Mouse (Mus musculus): ENCODE results near the gene Ret. TPM values are rescaled to one million over a fixed set of nuclear protein-coding genes. Genes with fewer than 3 reads are reported as not detected.

Ret gene
- total and polyA plus RNA-seq, 3 experiments, result not detected

- Histone ChIP-seq H3K4me1 (ENCODE audit: control insufficient read depth in 1 of 2, insufficient read depth in 2 of 2, low read length in 2 of 2) (no peaks in the 10 kb centered on the region), H3K4me3 (ENCODE audit: control insufficient read depth in 1 of 2, insufficient read depth in 1 of 2, low read depth in 2 of 2, low read length in 2 of 2) (no peak overlapping the region), H3K27me3 (ENCODE audit: control insufficient read depth in 1 of 2, insufficient read depth in 2 of 2, low read length in 2 of 2) (no peaks in the 10 kb centered on the region), H3K9me3 (replicated peaks; ENCODE audit: insufficient read depth, low read length) (no peaks in the 10 kb centered on the region), H3K27ac (ENCODE audit: control insufficient read depth, low read depth, low read length) (no peak overlapping the region), H3K9ac (ENCODE audit: control insufficient read depth, low read depth, low read length, poor library complexity, severe bottlenecking) (no peak overlapping the region), H3K79me2 (ENCODE audit: control insufficient read depth, insufficient read depth, low read length, poor library complexity) (no peaks in the 10 kb centered on the region), H3K36me3 (ENCODE audit: control insufficient read depth in 1 of 2, insufficient read depth in 2 of 2, low read length in 2 of 2) (peaks cover 0 to 19% of the 10 kb centered on the region in 2 experiments; a peak in 2 of 4 replicates)
- peak; percentile 18 for DNase-seq (ENCODE audit: low read depth, low spot score)
- no peak for TF ChIP-seq MYC (IDR thresholded peaks at IDR 0.05; ENCODE audit: low read depth, low read length)
- peak; percentile 22; the same call in 1 of the 2 replicates for TF ChIP-seq SMC3 (IDR thresholded peaks at IDR 0.05; ENCODE audit: low read depth, low read length)
- no peak for TF ChIP-seq MAFK (IDR thresholded peaks at IDR 0.05; ENCODE audit: borderline replicate concordance, low read depth, low read length)
- TF ChIP-seq ZNF384 (IDR thresholded peaks at IDR 0.05; ENCODE audit: low read depth, low read length), result no peak
- TF ChIP-seq BHLHE40 (IDR thresholded peaks at IDR 0.05; ENCODE audit: borderline replicate concordance, low read depth, low read length), result no peak
- no peak for TF ChIP-seq SIN3A (IDR thresholded peaks at IDR 0.05; ENCODE audit: low read length)
- TF ChIP-seq HCFC1 (IDR thresholded peaks at IDR 0.05; ENCODE audit: low read depth, low read length), result no peak
- TF ChIP-seq TAL1 (IDR thresholded peaks at IDR 0.05; ENCODE audit: low read length), result no peak
- no peak for TF ChIP-seq EP300 (IDR thresholded peaks at IDR 0.05; ENCODE audit: low read depth in 1 of 2, low read length in 2 of 2)
- TF ChIP-seq ZC3H11A (IDR thresholded peaks at IDR 0.05; ENCODE audit: low read depth, low read length), result no peak
- peak in 2 of 3 experiments; percentile 14 to 38; a peak in 3 of 6 replicates for TF ChIP-seq CTCF (IDR thresholded peaks at IDR 0.05 in 2 of 3, conservative IDR thresholded peaks at IDR 0.05 in 1 of 3; ENCODE audit: control insufficient read depth in 1 of 3, insufficient read depth in 1 of 3, low read depth in 2 of 3, low read length in 3 of 3, poor library complexity in 1 of 3, severe bottlenecking in 1 of 3)
Measured at GRCm38 (mm10) chr6:118111810-118112209, 85.7 kb downstream of the Ret start.

Other genes with a start within 250 kb of the Ret start
- gene Rasgef1a, start 186.3 kb downstream of the Ret start, total RNA-seq (2012; rRNA removed), result 0.04 TPM in 1 of 2 replicates, not detected in the other
- under 1 TPM in 1 of 2 experiments, not detected in 1; 0.19 TPM for gene Rasgef1a, start 186.3 kb downstream of the Ret start, polyA plus RNA-seq (2012; ENCODE audit: insufficient read depth in 1 of 2, insufficient read length in 2 of 2, low read depth in 1 of 2, low replicate concordance in 2 of 2, missing spikeins in 1 of 2)
- gene Csgalnact2, start 58.6 kb downstream of the Ret start, total RNA-seq (2012; rRNA removed), result 22.4 and 24.5 TPM in 2 replicates
- 100 to 1,000 TPM in 1 of 2 experiments, 10 to 100 TPM in 1; 17.5 to 119 TPM for gene Csgalnact2, start 58.6 kb downstream of the Ret start, polyA plus RNA-seq (2012; ENCODE audit: insufficient read depth in 1 of 2, insufficient read length in 2 of 2, low read depth in 1 of 2, low replicate concordance in 2 of 2, missing spikeins in 1 of 2)
- gene Bms1, start 221.8 kb upstream of the Ret start, total RNA-seq (2012; rRNA removed), result 95.3 and 100 TPM in 2 replicates
- 100 to 1,000 TPM; 109 to 384 TPM for gene Bms1, start 221.8 kb upstream of the Ret start, polyA plus RNA-seq (2012; ENCODE audit: insufficient read depth in 1 of 2, insufficient read length in 2 of 2, low read depth in 1 of 2, low replicate concordance in 2 of 2, missing spikeins in 1 of 2)